Mouse (Mus musculus) 3T3-L1 (cell line): ENCODE results near the gene Olfr145.

Experiments
- DNase-seq: peaks from one replicate; pipeline ENCODE4 v3.0.0-alpha.2; 2015; ENCODE audit warnings: low read depth, low spot score

Gene Olfr145

DNA sequence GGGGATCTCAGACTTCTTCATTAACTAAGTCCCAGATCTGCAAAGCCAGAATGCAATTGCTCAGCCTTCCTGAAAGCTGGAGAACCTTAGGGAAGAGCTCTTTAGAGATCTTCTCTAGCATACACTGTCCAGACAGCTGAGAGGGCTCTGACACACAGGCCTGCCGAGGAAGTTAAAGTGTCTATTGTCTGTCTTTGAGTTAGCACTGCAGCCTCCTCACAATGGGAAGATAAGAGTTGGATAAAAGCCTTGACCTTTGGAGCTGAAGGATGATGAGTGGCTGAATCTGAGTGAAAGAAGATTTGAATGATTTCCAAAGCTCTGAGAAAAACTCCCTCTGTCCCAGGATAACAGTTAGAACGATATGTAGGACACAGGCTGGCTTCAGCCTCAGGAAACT is at the start of gene Olfr145:
Olfr145 (plus strand) TSS at position 64 of the 400 bp plus-strand sequence.
- DNase-seq, result no peak

DNA sequence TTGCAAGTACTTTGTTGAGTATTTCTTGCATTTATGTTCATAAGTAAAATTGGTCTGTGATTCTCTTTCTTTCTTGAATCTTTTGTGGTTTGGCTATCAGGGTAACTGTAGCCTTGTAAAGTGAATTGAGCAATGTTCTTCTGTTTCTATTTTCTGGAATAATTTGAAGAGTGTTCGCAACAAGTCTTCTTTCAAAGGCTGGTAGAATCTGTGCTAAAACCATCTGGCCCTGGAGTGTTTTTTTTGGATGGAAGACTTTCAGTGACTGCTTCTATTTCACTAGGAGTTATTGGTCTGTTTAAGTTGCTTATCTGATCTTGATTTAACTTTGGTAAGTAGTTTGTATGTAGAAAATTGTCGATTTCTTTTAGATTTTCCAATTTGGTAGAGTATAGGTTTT is 47.3 kb upstream of the Olfr145 start:
- DNase-seq, result no peak

DNA sequence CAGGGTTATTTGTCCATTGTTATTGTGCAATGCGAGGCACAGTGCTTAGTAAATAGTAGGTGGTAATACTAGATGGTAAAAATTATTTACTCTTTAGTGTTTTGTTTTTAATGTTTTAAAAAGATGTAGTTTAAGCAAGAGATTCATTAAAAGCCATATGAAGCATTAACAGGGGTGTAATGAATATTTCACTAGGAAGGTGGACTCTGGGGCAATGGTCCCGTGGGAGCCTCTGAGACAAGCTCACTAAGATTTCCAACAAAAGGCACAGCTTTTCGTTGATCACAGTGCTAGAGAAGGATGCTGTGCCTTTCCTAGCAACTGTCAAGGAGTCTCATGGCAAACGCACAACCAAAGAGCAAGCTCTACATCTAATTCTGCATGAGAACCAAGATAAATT is 42.6 kb upstream of the Olfr145 start, which contains the start of gene Olfr877:
Olfr877 (plus strand) TSS at position 301 of the 400 bp plus-strand sequence.
- DNase-seq, result no peak

DNA sequence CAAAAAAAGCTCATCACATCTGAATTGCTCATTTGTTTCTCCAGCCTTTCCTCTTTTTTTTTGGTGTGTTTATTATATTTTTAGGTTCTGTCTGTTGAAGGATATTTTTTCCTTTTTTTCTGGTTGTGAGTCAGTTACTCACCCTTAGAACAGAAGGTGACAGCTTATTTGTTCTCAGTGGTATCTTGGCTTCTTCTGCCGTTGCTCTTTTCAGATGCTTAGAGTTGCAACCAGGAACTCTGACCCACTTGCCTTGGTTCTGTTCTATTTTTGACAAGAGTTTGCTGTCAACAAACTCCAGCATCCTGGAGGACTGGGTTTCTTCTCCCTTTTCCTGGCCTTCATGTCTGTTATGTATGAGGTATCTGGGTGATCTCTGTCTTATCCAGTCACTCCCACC is 33.2 kb upstream of the Olfr145 start:
- no peak for DNase-seq

DNA sequence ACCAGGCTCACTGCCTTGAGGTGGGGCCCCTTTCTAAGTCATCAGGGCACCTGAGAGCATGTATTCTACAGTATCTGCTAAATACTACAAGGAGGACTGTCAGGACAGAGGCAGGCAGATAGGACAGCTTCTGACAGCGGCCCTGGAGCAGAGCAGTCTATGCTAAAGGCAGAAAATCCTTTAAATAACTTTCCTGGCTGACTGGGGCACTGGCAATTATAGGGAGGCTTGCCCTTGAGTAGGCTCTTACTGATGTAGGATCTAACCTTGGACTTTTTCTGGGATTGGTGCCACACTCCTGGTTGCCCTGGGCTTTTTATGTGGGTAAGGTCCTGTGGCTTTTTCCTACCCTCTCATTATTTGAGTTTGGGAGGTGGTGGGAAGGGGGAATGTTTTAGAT is 26.3 kb upstream of the Olfr145 start:
- no peak for DNase-seq

DNA sequence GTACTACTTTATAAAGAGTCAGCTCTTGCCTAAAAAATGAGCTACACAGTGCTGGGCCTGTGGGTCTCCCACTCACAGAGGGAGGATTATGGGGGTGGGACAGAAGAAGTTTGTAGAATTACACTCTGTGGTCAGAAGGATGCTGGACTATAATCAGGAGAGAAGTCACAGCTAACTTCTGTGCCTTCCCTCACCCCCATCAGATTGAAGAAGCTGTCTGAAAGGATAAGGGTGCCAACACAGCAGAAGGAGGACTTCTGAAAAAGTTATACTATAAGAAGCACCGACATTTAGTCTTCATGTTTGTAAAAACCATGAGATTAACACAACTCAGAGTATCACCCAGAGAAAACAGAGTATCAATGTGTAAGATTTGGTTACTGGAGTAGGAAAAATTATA is 25.4 kb upstream of the Olfr145 start:
- no peak for DNase-seq

DNA sequence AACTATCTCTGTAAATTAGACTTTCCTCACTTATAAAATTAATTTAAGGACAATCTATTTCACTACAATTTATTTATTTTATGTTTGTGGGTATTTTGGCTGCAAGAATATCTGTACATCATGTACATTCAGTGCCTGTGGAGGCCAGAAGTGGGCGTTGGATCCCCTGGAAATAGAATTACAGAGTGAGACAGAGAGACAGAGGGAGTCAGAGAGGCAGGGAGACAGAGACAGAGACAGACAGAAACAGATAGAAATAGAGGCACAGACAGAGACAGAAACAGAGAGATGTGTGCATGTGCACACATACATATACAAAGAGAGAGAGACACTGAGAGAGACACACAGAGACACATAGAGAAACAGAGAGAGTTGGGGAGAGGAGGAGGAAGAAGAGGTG is 25.0 kb upstream of the Olfr145 start:
- no peak for DNase-seq

DNA sequence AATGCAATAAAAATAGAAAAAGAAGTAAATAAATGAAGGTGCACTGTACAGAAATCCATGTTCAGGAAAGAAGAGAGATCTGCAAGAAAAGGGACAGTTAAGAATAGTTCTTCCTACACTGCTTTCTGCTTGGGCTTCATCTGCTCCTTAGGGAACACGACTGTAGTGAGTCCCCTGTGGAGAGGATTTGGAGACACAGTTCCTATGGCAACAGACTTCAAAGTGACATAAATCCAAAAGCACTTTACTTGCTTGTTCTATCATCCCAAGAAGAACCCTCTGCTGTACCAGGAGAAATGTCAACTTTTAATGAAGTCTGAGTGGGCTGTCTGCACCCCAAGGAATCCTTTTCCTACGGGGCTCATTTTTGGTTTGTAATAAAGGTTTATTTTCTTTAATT is 5.6 kb upstream of the Olfr145 start:
- no peak for DNase-seq

DNA sequence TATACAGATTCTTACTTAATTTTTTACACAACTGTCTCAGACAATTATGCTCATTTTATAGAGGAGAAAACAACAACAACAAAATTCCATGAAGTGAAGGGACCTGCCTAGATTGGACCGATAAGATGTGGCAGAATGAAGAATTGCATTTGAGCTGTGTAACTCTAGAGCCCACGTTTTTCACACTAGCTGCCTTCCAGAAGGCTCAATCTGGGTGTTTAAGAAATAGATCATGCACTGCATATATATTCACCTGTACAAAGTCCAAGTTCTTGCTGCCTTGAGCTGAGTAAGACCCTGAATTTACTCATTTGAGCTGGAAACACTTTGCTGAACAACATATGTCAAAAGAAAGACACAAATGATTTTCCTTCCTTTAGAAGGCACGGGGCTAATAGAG is 9.0 kb downstream of the Olfr145 start:
- no peak for DNase-seq

DNA sequence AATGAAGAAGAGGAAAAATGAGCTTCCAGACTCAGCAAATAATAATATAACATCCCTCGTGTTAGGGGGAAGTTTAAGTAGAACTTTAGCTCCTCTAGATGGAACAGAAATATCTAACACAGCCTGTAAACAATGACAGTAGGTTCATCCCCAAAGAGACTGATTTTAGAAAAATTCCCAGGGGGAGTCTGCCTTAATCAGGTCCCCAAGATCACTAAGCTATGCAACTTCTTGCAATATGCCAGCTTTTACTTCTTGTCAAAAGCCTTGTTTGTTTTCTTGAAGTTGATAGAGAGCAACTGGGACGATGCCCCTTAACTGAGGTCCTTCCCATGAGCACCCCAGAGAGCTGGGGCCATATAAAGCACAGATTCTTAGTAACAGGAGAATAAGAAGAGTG is 21.0 kb downstream of the Olfr145 start, which contains the start of gene Olfr878:
Olfr878 (plus strand) TSS at position 301 of the 400 bp plus-strand sequence.
- no peak for DNase-seq

DNA sequence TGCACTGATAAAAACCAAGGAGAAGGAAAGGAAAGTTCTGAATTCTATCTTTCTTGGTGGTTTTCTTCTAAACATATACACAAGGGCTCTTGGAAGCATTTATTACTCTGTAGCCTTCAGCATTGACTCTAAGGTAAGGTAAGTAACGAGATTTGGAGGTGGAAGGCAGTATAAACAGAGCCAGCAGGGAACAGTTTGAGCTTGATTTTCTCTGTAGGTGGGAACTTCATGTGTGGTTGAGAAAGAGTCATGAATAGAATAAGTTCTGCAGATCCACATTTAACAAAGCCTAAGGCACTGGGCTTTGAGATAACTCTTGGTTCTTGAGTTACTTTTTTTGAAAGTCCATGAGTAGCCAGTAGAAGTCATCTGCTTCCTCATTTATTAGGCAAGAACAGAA is 21.5 kb downstream of the Olfr145 start:
- no peak for DNase-seq

DNA sequence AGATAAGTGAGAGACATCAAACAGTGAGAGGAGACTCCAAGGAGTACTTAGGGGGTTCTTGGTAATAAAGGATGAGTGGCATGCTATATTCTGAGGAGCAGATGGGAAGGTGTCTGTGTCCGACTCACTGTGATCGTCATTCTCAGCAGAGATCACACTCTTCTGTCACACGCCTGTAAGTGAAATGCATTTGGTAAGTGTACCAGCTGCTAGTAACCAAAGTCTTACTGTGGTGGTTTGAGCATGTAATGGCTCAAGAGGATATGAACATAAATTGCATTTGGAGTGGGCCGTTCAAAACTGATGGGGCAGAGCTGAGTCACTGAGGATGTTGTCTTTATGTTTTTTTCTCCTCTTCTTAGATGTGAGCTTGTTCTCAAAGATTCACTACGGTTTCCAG is 27.7 kb downstream of the Olfr145 start:
- no peak for DNase-seq

DNA sequence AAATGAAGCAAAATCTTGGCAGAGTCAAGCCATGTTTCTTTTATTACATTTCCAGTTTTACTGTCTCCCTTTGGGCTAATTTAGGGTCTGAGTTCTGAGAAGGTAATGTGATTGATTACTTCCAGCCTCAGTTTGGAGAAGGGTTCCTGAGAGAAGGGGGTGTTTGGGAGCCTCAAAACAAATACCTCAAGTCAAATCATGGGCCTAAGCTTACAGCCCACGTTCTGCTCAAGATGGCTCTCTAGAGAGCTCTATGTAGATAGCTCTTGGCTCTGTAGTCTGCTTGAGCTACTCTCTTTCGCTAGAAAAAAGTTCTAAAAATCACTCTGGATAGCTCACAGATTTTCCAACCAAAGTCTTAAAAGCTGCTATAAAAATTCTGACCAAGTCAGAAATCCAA is 28.9 kb downstream of the Olfr145 start:
- DNase-seq, result no peak

DNA sequence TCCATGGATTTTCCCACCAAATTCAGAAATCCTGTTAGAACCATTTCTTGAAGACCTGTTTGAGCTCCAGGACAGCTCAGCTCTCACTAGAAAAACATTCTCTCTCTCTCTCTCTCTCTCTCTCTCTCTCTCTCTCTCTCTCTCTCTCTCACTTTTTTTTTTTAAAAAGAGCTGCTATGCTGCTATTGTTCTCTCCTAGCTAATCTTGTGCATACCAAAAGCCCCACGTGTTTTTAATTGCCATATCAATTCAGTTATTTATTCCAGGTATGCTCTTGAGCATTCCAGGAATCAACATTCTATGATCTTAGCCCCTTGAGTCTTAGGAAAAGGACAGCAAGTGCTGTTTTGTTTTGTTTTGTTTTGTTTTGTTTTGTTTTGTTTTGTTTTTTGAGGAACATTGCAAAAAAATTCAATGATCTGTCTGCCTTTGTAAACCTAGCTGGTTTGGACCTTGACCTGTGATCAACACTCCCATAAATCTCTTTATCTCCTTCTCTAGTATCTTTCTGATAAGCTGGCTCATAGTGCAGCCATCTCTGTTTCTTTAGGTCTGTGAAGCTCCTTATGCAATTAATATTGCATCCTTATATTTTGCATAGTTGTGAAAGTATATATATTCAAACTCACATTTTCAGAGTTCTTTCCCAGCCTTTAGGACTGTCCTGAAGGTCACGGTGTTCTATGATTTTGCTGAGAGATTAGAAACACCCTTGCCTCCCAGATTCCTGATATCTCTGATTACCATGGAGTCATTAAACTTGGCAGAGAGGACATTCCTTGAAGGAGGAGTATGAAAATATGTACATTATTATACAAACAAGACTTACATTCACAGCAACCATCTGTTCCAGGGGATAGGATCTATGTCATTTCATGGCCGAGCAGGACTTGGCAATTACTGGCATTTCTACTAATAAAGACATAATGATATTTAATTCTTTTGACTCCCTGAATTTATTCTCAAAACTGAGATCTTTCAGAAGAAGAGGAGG is 29.8 kb downstream of the Olfr145 start:
- DNase-seq, result no peak

DNA sequence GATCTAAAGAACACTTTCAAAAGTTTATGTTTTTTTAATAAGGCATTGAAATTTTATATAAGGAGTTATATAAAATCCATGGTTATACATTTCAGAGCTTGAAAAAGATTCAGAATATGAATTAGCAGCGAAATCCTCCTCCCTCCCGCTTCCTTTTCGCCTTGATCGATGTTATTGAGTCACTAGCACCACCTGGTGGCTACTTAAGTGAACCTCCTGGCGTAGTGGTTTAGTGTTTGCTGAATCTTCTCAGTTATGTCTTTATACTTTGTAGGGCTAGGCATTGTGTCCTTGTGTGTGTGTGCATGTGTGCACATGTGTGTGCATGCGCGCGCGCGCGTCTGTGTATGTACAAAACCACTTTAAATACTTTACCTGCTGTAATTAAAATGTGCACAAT is 36.0 kb downstream of the Olfr145 start:
- peak; percentile 84 for DNase-seq

DNA sequence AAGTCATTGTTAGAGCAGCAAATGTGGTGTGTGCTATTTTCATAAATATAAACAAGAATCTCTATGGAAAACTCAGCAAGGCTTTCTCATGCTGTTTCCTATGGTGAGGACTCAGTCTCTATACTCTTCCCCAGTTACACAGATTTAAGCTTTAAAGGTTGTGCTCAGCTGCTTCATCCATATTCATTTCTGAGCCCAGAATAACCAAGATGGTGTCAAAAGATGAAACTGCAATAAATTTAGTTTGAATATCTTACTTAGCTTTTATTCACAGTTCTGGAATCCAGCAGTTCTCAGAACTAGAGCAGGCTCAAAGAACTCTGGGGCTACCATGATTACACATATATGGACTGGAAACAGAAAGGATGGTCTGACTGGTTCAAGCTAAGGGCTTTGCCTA is 37.6 kb downstream of the Olfr145 start:
- no peak for DNase-seq

DNA sequence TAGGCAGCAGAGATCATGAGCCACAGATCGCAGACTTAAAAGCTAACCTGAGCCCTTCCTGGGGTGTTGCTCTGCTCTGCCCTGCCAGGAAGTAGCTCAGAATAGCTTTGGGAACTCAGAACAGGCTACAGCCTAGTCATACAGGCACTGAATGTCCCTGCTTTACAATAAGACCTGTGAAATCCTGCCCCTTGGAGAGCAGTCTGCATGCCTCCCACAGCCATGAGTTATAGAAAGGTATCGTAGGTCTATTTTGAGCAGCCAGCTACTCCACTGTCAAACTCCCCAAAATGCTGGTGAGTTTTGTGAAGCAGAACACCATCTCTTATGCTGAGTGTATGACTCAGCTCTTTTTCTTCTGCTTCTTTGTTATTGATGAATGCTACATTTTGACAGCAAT is 44.6 kb downstream of the Olfr145 start:
- no peak for DNase-seq
